Mouse (Mus musculus) layer of hippocampus, adult 9-11 months (tissue): ENCODE measurements around the gene Afg1l.

ENCODE experiments used
- DNase-seq: peaks from one replicate; pipeline ENCODE4 v3.0.0; 2022

Afg1l gene

GRCm38 (mm10) chr10:42476774-42477475 is 1.4 kb downstream of the Afg1l start:
- DNase-seq = no peak

- DNase-seq = no peak
Measured at GRCm38 (mm10) chr10:42474946-42475514, 3.3 kb downstream of the Afg1l start.

- no peak for DNase-seq
Measured at GRCm38 (mm10) chr10:42464805-42465204, 13.6 kb downstream of the Afg1l start.

GRCm38 (mm10) chr10:42464224-42464623 is 14.1 kb downstream of the Afg1l start:
- no peak for DNase-seq

GRCm38 (mm10) chr10:42457557-42458191 is 20.7 kb downstream of the Afg1l start:
- DNase-seq = no peak

- no peak for DNase-seq
Measured at GRCm38 (mm10) chr10:42455981-42456380, 22.4 kb downstream of the Afg1l start.

GRCm38 (mm10) chr10:42454690-42455089 is 23.7 kb downstream of the Afg1l start:
- no peak for DNase-seq

GRCm38 (mm10) chr10:42454266-42454665 is 24.1 kb downstream of the Afg1l start:
- DNase-seq = no peak

- DNase-seq = no peak
Measured at GRCm38 (mm10) chr10:42449672-42450071, 28.7 kb downstream of the Afg1l start.

- no peak for DNase-seq
Measured at GRCm38 (mm10) chr10:42448371-42448770, 30.0 kb downstream of the Afg1l start.

- no peak for DNase-seq
Measured at GRCm38 (mm10) chr10:42446145-42446544, 32.2 kb downstream of the Afg1l start.

- no peak for DNase-seq
Measured at GRCm38 (mm10) chr10:42436842-42437805, 41.2 kb downstream of the Afg1l start.

GRCm38 (mm10) chr10:42417530-42418174 is 60.7 kb downstream of the Afg1l start:
- DNase-seq = peak; percentile 9

GRCm38 (mm10) chr10:42415821-42416470 is 62.4 kb downstream of the Afg1l start:
- DNase-seq = no peak

- peak; percentile 61 for DNase-seq
Measured at GRCm38 (mm10) chr10:42410748-42411537, 67.4 kb downstream of the Afg1l start.

GRCm38 (mm10) chr10:42390436-42390835 is 87.9 kb downstream of the Afg1l start:
- no peak for DNase-seq

- DNase-seq = no peak
Measured at GRCm38 (mm10) chr10:42388181-42388580, 90.2 kb downstream of the Afg1l start.

- DNase-seq = no peak
Measured at GRCm38 (mm10) chr10:42384946-42385644, 93.3 kb downstream of the Afg1l start.

GRCm38 (mm10) chr10:42383708-42384107 is 94.7 kb downstream of the Afg1l start:
- no peak for DNase-seq

- no peak for DNase-seq
Measured at GRCm38 (mm10) chr10:42364216-42364615, 114.1 kb downstream of the Afg1l start.
